Mouse (Mus musculus) adrenal gland, adult 8-10 months (tissue): ENCODE measurements around the gene Epha6. TPM values are rescaled to one million over a fixed set of nuclear protein-coding genes. Genes with fewer than 3 reads are reported as not detected.

Experiments
- DNase-seq: peaks from one replicate; pipeline ENCODE4 v3.0.0; 2022
- microRNA-seq, 2 experiments: library from miRNA; unstranded; fragments of <30 nt; microRNA quantifications; one replicate each; pipeline ENCODE4 v1.2.0; 2022
- total RNA-seq, 4 experiments: library from RNA; stranded (reverse); gene quantifications; 2 replicates each; pipeline ENCODE4 v1.2.4; 2022

Epha6 gene
- total RNA-seq, 4 experiments from 2014 or later: 0.08 to 0.49 (median 0.22) TPM; not detected in 1

DNA sequence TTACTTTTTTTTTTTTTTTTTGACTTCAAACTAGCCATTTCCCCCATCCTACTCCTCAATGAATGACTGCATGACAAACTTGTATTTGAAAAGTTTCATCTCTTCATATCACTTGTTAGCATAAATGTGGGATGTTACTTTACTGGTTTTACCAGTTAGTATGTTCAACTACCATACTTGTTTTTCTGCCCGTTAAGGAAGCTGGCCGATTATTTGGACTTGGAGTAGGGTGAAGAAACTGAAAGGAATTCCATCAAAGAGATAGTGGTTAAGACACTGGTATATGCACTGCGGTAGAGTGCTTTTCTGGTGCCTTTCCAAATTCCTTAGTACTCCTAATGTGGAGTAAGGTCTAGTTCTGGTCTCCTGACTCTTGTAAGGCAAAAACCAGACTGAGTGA lies 965.3 kb downstream of the Epha6 start:
- DNase-seq: no peak

DNA sequence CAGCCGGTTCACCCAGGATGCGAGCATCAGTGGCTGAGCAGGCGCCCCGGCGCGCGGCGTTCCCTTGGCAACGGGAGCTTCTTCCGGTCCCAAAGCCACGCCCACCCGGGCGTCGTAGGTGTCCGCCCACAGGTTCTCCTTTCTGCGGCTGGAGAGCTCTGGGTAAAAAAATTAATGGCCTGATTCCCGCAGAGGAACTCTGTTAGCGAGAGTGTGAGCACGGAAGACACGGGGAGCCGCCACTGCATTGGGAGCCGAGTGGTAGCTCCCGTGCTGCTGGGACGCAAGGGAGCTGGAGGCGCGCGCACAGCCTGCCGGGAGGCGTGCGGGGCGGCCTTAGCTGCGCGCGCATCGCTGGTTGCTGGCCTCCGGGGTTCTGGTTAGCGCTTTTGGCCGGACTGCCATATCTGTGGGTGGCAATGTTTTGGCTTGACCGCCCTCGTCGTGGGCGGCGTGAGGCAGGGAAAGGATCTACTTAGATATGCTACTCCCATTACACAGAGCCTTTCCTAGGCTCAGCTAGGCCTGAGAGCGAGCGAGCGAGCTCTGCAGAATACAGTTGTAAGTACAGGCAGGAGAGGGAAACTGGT lies 966.1 kb downstream of the Epha6 start, which contains the start of gene Arl6:
Gene Arl6, minus strand, starts transcription at position 290 of the 590 bp plus-strand sequence.
- DNase-seq: peak; percentile 88

GRCm38 (mm10) chr16:59634598-59634997 lies 970.7 kb downstream of the Epha6 start:
- DNase-seq: no peak

DNA sequence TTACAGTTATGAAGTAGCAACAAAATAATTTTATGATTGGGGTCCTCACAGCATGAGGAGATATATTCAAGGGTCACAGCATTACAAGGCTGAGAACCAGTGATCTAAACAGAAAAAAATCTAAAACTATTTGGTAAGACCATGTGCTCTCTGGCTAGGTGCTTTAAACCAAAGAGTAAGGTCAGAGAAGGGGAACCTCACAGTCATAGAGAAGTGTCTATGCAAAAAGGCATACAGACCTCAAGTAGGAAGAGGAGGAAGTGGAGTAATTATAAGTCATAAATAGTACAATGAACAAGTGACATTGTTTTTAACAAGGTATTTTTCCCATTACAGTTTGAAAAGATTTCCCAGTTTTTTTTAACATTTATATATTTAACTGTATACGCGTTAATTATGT lies 983.8 kb downstream of the Epha6 start:
- DNase-seq: no peak

DNA sequence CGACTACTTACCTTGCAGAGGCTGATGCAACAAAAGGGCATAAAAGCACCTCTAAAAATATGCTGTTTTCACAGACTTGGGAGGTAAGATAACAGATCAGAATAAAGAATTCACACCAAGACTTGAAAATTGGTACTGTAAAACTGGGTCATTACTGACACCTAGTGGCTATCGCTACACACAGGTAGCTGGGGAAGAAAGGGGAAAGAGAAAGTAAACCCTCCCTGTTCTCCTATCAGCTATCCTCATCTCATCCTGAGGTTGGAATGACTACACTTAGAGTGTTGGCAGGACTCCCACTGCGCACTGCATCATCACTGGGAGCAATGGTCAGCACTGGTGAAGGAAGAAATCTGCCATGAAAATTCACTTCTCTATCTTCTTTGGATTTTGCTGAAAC lies 988.2 kb downstream of the Epha6 start:
- DNase-seq: peak; percentile 22

- DNase-seq: no peak
Measured at GRCm38 (mm10) chr16:59615675-59616074, 989.7 kb downstream of the Epha6 start.

DNA sequence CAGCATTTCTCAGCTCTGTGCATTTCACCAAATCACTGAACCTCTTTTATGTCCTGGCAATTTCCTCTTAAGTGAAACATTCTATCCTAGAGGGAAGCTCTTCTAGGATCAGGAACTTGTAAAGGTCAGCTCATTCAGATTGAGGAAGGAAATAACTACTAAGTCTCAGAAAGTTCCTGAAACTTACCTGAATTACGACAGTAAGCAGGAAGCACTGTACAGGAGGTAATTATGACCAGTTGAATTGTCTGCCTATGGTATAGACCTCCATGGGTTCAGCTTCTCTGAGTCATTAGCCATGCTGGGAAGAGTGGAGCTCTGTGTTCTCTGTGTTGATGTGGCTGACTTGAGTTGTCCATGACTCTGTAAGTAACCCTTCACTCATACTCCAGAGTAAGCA lies 994.6 kb downstream of the Epha6 start:
- no peak for DNase-seq

GRCm38 (mm10) chr16:59604078-59604781 lies 1001.1 kb downstream of the Epha6 start:
- no peak for DNase-seq

Small RNAs within 50 kb of the gene (microRNA-seq; reads per million reads assigned to microRNA genes)
- 0 reads per million in 2 experiments for gene Gm24755
